Mouse (Mus musculus) mouse embryonic stem cell (cell line): ENCODE measurements around the gene Pnrc1.
"Not testable (repeated sequence)": the region's sequence is repeated elsewhere in the genome, so short reads cannot be mapped to it uniquely, and the experiment has no call there.

Experiments
- in situ Hi-C, 2 experiments: fragments of 300-500 bp; cut with MboI; formaldehyde crosslinking; loops; 1 replicate in 1 of 2; 3 replicates in 1 of 2; pipeline ENCODE4 v1.14.3; 2019 to 2020; ENCODE audit warnings: low sequenced_read_pairs in 2 of 2, low pct_unique_long_range_greater_than_20kb in 1 of 2, mixed read lengths in 1 of 2; ENCODE audit not compliant: unreplicated experiment in 1 of 2

The Pnrc1 gene

GRCm38 (mm10) chr4:33290002-33290401 lies at the start of gene Pnrc1:
Pnrc1 (minus strand) TSS chr4:33290163.
- in situ Hi-C loops, result loop anchor here (10.0 to 25.0 kb wide), 4 partner anchors 153 to 703 kb away; partner anchors contain the start of genes Casp8ap2 (in 1 of the 2), Gabrr1 (in 1 of the 2) and Gja10 (in 1 of the 2)

DNA sequence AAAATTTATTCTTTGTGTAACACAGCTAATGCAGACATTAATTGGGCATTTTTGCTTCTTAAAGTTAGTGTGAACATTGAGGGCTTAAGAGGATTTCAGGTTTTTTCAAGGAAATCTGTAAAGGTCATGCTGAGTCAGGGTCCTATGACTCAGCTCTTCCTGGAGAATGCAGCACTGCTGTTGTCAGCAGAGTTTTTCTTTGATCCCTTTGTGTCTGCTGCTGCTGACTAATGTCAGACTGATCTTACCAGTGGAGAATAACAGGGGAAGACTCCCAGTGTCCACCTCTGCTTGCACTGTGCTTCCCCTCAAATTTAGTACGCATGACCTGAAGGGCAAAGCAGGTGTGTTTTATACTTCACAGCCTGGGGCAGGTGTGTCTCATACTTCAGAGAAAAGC lies 48.0 kb upstream of the Pnrc1 start:
- in situ Hi-C loops, result no loop called here

DNA sequence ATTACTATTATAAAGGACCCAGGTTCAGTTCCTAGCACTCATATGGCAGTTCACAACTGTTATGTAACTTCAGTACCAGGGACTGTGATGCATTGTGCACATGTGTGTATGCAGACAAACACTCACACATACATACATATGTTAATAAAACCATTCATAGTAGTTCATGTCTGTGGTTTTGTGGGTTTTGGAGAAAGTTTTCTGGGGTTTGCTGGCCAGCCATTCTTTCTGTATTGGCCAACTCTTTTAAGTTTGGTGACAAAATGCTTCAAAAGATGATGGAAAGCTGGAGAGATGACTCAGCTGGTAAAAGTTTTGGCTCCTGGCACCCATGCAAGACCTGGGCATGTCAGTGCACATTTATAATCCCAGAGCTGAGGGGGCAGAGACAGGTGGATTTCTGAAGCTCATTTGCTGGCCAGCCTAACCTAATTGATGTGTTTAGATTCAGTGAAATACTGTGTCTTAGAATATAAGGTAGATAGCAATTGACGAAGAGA lies 43.0 kb upstream of the Pnrc1 start:
- in situ Hi-C loops, result no loop called here

DNA sequence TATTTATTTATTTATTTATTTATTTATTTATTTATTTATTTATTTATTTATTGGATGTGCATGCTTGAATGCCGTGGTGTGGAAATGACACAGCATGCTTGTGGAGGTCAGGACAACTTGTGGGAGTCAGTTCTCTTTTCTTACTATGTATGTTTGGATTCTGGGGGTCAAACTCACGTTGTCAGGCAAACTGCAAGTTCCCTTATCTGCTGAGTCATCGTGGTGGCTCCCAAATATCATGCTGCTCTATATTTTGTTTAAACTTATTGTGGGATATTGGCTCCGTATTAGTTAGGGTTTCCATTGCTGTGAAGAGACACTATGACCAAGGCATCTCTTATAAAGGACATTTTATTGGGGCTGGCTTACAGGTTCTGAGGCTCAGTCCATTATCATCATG lies 41.2 kb upstream of the Pnrc1 start:
- in situ Hi-C loops, result no loop called here

DNA sequence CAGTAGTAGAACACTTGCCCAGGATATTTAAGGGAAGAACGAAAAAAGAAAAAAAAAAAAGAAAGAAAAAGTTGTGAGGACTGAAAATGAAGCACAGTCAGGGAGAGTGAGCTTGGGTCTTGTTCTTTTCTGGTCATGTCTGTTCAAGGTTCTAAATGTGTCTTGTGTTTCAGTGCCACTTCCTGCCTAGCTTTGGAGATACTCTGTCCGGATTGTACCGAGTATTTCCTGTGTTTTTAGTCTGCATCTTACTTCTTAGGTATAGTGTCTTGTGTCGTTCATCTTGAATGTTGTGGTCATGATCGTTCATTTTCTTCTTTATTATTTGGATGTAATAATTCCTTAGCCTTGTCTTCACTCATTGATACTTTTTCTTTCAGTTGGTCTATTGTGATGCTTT lies 25.9 kb upstream of the Pnrc1 start:
- in situ Hi-C loops, result no loop called here

- in situ Hi-C loops, result not testable (repeated sequence)
Observed at GRCm38 (mm10) chr4:33314150-33314549, 24.2 kb upstream of the Pnrc1 start.

GRCm38 (mm10) chr4:33310840-33311437 lies 21.0 kb upstream of the Pnrc1 start:
- in situ Hi-C loops, result no loop called here

DNA sequence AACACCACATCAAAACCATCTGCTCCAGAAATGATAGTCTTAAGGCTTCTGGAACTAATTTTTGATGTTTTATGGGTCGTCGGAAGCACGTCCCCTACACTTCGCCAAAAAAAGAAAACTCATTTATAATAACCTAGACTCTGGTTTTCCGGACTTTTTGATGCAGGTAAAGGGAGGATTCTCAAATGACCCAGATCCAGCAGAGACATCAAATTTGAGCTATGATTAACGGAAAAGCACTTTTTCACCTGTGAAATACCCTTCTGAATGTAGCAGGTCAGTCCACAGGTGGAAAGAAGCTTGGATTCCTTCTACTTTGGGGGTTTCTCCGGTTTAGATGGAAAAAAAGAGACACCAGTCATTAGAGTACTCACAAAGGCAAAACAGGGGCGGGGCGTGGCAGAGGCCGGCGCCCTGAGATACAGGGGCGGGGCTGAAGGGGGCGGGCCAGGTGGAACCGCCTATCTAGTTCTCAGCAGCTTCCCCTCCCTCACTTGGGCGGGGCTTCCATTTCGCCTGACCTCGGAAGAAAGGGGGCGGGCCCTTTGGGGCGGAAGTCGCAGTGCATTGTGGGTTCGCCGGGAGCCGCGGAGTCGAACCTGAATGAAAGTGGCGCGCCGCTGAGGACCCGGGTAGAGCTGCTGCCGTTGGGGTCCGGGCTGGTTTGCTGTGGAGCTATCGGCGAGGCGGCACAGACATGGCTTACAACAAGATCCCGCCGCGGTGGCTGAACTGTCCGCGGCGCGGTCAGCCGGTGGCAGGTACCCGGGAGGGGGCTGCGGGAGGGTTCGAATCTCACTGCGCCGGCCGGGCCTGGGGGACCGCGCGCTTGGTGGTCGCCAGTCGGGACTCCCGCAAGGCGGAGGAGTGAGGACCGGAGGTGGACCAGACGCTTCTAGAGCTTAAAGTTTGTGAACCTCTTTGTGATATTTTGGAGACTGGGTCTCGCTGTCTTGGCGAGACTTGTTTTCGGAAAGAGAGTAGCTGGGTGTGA lies 20.1 kb upstream of the Pnrc1 start, which contains the start of gene Rngtt:
Rngtt (plus strand) TSS at position 548 of the 994 bp plus-strand sequence.
- in situ Hi-C loops, result no loop called here

GRCm38 (mm10) chr4:33307146-33307545 lies 17.2 kb upstream of the Pnrc1 start:
- in situ Hi-C loops, result no loop called here

GRCm38 (mm10) chr4:33303057-33303456 lies 13.1 kb upstream of the Pnrc1 start:
- in situ Hi-C loops, result no loop called here

DNA sequence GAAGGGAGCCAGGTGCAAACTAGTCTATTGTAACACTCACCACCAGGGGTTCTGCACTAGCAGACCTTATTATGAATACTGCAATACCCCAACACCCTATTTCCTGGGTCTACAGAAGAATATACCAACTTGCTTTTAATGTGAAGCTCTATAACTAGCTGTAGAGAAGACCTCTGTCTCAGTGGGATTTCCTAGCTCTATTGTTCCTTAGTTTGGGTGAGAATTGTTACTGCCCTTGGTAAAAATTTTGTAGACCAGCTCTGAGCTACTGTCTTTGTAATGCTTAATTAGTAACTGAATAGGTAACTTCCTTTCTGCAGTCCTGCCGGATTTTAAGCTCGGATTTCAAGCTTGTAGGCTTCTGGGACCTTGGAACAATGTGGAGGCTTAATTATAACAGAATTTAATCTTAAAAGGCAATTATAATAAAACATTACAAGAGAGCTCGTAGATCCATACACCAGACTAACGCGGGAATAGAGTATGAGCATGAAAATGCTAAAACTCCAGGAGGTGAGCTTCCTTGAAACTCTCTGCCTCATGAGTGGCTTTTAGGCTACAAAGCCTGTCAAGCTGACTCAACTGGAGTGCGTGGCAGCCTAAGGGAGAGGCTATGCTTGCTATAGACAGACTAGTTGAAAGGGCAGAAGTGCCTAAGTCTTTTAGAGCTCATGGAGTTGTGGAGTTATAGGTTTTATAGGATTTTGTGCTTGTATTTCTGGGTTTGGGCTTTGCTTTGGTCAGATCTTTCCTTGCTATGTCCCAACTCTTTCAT lies 11.1 kb upstream of the Pnrc1 start:
- in situ Hi-C loops, result not testable (repeated sequence)

DNA sequence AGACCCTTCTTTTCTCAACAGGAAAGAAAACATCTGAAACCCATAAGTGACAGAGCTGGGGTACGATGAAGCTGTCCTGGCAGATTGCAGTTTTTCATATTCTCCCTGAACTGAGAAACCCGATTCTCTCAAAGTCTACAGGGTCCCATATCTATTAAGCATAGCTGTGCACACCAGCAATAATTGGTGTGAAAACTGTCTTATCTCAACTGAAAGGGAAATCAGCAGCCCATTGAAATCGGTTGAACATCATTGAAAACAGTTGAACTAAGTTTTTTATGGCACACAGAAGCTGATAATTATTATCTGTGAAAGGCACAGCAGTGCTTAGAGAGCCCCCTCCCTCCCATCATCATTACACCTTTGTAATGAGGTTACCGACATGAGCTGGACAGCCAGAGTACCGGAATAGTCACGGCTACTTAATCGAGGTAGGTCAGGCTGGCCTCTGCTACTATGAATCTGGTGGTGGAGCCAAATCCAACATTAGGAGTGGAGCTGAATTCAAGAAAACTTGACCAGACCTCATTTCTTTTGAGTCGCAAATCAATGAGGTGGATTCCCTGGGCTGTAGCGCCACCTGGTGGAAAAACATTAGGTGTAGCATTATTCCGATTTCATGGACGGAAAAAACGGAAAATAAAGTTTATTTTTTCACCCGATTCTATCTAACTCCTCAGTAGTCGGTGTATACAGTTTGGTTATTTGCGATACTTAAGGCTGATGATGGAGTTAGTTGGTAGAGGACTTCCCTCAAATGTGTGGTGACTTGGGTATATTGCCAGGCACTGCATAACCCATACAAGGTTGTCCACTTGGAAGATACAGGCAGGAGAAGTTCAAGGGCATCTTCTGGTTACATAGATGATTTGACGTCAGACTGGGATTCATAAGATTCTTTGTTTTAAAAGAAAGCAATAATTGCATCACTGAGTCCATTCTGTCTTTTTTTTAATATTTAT lies 2.7 kb upstream of the Pnrc1 start:
- in situ Hi-C loops, result loop anchor here (10.0 to 25.0 kb wide), 4 partner anchors 155 to 705 kb away; partner anchors contain the start of genes Casp8ap2 (in 1 of the 2), Gabrr1 (in 1 of the 2) and Gja10 (in 1 of the 2)

DNA sequence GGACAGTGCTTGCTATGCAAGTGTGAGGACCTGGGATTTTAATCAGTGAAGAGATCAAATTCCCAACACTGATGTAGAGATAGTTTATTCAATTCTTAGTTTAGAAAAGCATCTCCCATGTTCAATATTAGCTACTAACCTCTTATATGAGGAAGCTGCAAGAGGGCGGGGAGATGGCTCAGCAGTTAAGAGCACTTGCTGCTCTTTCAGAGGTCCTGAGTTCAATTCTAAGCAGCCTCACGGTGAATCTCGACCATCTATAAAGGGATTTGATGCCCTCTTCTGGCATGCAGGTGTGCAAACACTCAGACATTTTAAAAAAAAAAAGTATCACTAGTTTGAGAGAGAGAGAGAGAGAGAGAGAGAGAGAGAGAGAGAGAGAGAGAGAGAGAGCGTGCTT lies 915 bp upstream of the Pnrc1 start:
- in situ Hi-C loops, result loop anchor here (10.0 to 25.0 kb wide), 4 partner anchors 154 to 704 kb away; partner anchors contain the start of genes Casp8ap2 (in 1 of the 2), Gabrr1 (in 1 of the 2) and Gja10 (in 1 of the 2)

DNA sequence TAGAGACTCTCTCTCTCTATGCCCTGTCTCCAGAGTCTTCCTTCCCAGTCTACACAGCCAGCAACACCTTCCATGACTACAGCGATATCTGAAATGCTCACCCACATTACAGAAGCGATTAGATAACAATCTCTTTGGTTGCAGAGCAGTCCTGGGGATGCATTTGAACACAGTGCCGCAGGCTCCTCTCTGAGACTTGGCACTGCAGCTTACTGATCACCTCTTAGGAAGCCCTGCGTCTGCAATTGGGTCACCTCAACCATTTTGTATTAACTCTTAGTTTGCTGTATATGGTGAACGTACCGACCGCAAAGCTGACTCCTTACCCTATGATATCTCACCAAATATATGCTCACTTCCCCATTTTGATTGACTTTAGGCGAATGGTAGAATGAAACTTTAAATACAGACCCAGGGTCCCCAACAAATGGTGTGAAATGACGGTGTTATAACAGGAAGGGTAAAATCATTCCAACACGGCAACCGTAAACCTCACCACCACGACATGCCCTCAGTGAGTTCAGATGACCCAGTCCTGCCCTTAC lies 785 bp downstream of the Pnrc1 start:
- in situ Hi-C loops, result loop anchor here (25.0 kb wide), 3 partner anchors 152 to 702 kb away; partner anchors contain the start of genes Casp8ap2 (in 1 of the 2), Gabrr1 (in 1 of the 2) and Gja10 (in 1 of the 2)

- in situ Hi-C loops, result loop anchor here (25.0 kb wide), 3 partner anchors 148 to 698 kb away; partner anchors contain the start of genes Casp8ap2 (in 1 of the 2), Gabrr1 (in 1 of the 2) and Gja10 (in 1 of the 2)
Observed at GRCm38 (mm10) chr4:33285448-33285847, 4.5 kb downstream of the Pnrc1 start.

DNA sequence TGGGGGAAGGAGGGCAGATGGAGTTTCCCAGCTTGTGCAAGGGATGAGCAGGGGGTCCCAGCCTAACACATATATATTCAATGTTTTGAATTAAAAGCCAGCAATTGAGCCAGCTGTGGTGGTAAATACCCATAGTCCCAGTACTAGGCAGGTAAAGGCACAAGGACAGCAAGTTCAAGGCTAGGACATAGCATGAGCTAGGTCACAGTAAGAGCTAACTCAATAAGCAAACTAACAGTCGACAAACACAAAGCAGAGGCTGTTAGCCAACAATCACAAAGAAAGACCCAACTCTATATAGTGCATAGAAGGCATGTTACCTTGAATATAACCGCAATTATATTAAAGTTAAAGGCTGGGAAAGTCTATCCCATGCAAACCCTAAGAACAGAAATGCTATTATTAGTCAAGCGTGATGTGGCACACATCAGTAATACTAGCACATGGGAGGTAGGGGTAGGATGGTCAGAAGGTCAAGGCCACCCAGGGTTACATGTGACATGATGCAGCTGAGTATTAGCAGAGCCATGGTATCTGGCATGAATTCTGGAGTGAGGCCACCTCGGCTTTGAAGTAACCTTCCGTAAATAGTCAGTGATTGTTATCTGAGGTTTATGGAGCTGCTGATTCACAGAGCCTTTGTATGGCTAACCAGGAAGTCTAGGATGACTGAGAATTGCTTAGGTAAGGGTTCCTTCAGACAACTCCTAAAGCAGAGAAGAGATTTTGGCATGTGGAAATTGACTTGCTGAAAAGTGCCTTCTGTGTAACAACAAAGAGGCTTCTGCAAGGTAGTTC lies 5.7 kb downstream of the Pnrc1 start:
- in situ Hi-C loops, result loop anchor here (25.0 kb wide), 3 partner anchors 147 to 697 kb away; partner anchors contain the start of genes Casp8ap2 (in 1 of the 2), Gabrr1 (in 1 of the 2) and Gja10 (in 1 of the 2)
